In the genomic region with DNA sequence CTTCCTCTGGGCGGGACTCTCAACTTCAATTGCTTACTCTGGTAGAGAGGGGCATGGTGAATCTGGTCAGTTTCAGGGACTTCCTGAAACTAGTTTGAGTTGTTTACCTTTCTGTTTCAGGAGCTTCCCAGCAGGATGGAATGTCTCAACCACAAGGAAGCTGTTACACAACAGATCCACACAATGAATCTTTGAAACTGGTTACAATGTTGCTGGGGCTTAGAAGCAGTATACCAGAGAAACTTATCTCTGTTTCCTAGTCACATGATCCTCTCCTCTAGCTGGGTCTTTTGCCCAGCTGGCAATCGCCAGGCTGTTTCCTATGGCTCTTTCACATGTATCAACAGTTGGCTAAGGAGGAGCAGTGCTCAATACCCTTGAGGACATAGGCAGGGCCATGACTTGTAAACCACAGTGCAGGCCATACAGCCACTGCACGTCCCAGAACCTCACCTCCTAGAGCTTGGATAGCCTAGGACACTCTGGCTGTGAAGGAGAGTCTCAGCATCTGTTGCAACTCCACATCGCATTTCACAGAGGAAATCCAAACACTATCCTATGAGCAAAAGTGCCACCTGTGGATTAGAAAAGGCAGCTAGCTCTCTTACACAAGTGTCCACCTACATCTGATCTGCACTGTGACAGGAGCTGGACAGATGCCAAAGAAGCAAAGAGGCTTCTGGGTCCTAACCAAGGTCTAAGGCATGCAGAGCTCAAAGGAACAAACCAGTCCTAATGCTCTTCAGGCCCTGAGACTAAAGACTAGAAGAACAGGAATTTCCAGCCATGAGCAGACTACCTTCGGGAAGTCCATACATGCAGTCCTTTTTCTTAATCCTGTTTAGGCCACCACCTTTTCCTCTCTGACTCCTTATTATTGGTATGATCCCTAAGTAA, we compare ENCODE assay signal across 16 mouse cellular contexts. TPM values are rescaled to one million over a fixed set of nuclear protein-coding genes. Genes with fewer than 3 reads are reported as not detected.
A peak's percentile ranks its signal among the peaks of the same experiment; 100 is the strongest.
DNase-seq lines count a peak whose midpoint lies in the region; ATAC-seq and TF ChIP-seq lines count a peak whose summit lies in the region.
"Had no signal": no experiment of that assay in that cellular context is flagged by ENCODE, and none has a peak within 500 bp of the region (broad histone marks: within the 10 kb centered on the region; RNA-seq: fewer than 3 reads in every experiment).

No protein-coding gene starts in this region.

- no peak overlapping the region for H3K4me3 ChIP-seq in kidney, embryonic 15.5 days (replicated peaks)
- no peak overlapping the region for H3K4me3 ChIP-seq in kidney, embryonic 14.5 days (ENCODE audit: low read length)
- H3K4me3 ChIP-seq in embryonic facial prominence, embryonic 15.5 days (replicated peaks), result no peak overlapping the region
- H3K4me3 ChIP-seq in lung, embryonic 16.5 days (ENCODE audit: low read length), result no peak overlapping the region
- H3K4me3 ChIP-seq in forebrain, postnatal 0 days (ENCODE audit: low read depth, low read length), result no peak overlapping the region
- H3K4me3 ChIP-seq: forebrain, embryonic 10.5 days; liver, embryonic 12.5 days had no signal

- whole genome bisulfite sequencing in kidney, embryonic 15.5 days, result 89% methylated on average over 5 of the region's 5 CpGs
- 84% methylated on average over 5 of the region's 5 CpGs for WGBS in kidney, embryonic 14.5 days
- WGBS in embryonic facial prominence, embryonic 15.5 days, result 80% methylated on average over 5 of the region's 5 CpGs
- 75% methylated on average over 5 of the region's 5 CpGs for WGBS in lung, embryonic 16.5 days
- WGBS in forebrain, postnatal 0 days, result 93% methylated on average over 5 of the region's 5 CpGs

- no peaks in the 10 kb centered on the region for H3K9me3 ChIP-seq in kidney, embryonic 15.5 days (replicated peaks)
- H3K9me3 ChIP-seq in kidney, embryonic 14.5 days (ENCODE audit: control insufficient read depth, low read length), result no peaks in the 10 kb centered on the region
- H3K9me3 ChIP-seq in embryonic facial prominence, embryonic 15.5 days (replicated peaks), result no peaks in the 10 kb centered on the region
- no peaks in the 10 kb centered on the region for H3K9me3 ChIP-seq in lung, embryonic 16.5 days (ENCODE audit: control insufficient read depth, low read length)
- no peaks in the 10 kb centered on the region for H3K9me3 ChIP-seq in forebrain, postnatal 0 days (ENCODE audit: low read length)
- H3K9me3 ChIP-seq: forebrain, embryonic 10.5 days; liver, embryonic 12.5 days had no signal

- H3K4me2 ChIP-seq in kidney, embryonic 15.5 days, result no peak overlapping the region
- H3K4me2 ChIP-seq in kidney, embryonic 14.5 days (replicated peaks; ENCODE audit: low read depth, low read length), result no peak overlapping the region
- no peak overlapping the region for H3K4me2 ChIP-seq in embryonic facial prominence, embryonic 15.5 days (replicated peaks)
- H3K4me2 ChIP-seq in lung, embryonic 16.5 days (ENCODE audit: low read depth, low read length), result no peak overlapping the region
- H3K4me2 ChIP-seq in forebrain, postnatal 0 days (ENCODE audit: low read depth), result no peak overlapping the region
- H3K4me2 ChIP-seq: heart, embryonic 11.5 days; liver, embryonic 12.5 days; midbrain, embryonic 11.5 days had no signal

- H3K4me1 ChIP-seq in kidney, embryonic 15.5 days, result no peaks in the 10 kb centered on the region
- H3K4me1 ChIP-seq in kidney, embryonic 14.5 days (ENCODE audit: control insufficient read depth, insufficient read depth, low read length), result no peaks in the 10 kb centered on the region
- H3K4me1 ChIP-seq in embryonic facial prominence, embryonic 15.5 days, result peaks cover 3% of the 10 kb centered on the region; the same call in 1 of the 2 replicates
- H3K4me1 ChIP-seq in lung, embryonic 16.5 days (replicated peaks; ENCODE audit: control insufficient read depth, insufficient read depth, low read length), result no peaks in the 10 kb centered on the region
- no peaks in the 10 kb centered on the region for H3K4me1 ChIP-seq in forebrain, postnatal 0 days (ENCODE audit: insufficient read depth)
- H3K4me1 ChIP-seq: liver, embryonic 12.5 days had no signal

- DNase-seq in 3T3-L1 (ENCODE audit: low read depth, low spot score), result peak; percentile 43
- DNase-seq in forebrain, postnatal 0 days, result no peak
- DNase-seq: adrenal gland, adult 8-10 months; spleen, adult 18-20 months; thymus, adult 2 months had no signal

- 0 out of 2 replicates have a peak, but pooled peaks have one; percentile 29 for ATAC-seq in kidney, embryonic 15.5 days (replicated peaks; ENCODE audit: low FRiP score)
- no peak for ATAC-seq in kidney, embryonic 14.5 days (ENCODE audit: low FRiP score, low TSS enrichment)
- ATAC-seq in embryonic facial prominence, embryonic 15.5 days (ENCODE audit: insufficient number of reproducible peaks, low FRiP score, low TSS enrichment, low read depth), result no peak; the same call in 1 of the 2 replicates
- peak; percentile 88 for ATAC-seq in lung, embryonic 16.5 days (ENCODE audit: low read depth)
- no peak for ATAC-seq in forebrain, postnatal 0 days
- ATAC-seq in megakaryocyte-erythroid progenitor cell, adult 5-6 weeks (replicated peaks; ENCODE audit: low FRiP score, low TSS enrichment, poor library complexity, severe bottlenecking), result no peak
- ATAC-seq: inflammation-experienced regulatory T-cells, adult 6 months; liver, embryonic 12.5 days had no signal

- no peak overlapping the region for H3K27ac ChIP-seq in kidney, embryonic 15.5 days
- no peak overlapping the region for H3K27ac ChIP-seq in kidney, embryonic 14.5 days (ENCODE audit: low read depth, low read length)
- peak overlapping the region; percentile 67 for H3K27ac ChIP-seq in embryonic facial prominence, embryonic 15.5 days (replicated peaks)
- H3K27ac ChIP-seq in lung, embryonic 16.5 days (ENCODE audit: low read length), result peak overlapping the region; percentile 26
- no peak overlapping the region for H3K27ac ChIP-seq in forebrain, postnatal 0 days (ENCODE audit: low read depth, low read length)
- H3K27ac ChIP-seq: forebrain, embryonic 10.5 days; liver, embryonic 12.5 days had no signal

- TF ChIP-seq CTCF in forebrain, postnatal 0 days (IDR thresholded peaks at IDR 0.05; ENCODE audit: low read depth), result no peak

- H3K36me3 ChIP-seq in kidney, embryonic 15.5 days, result no peaks in the 10 kb centered on the region
- H3K36me3 ChIP-seq in kidney, embryonic 14.5 days (ENCODE audit: control insufficient read depth, insufficient read depth, low read length), result no peaks in the 10 kb centered on the region
- no peaks in the 10 kb centered on the region for H3K36me3 ChIP-seq in embryonic facial prominence, embryonic 15.5 days
- H3K36me3 ChIP-seq in lung, embryonic 16.5 days (ENCODE audit: control insufficient read depth, insufficient read depth, low read length), result no peaks in the 10 kb centered on the region
- no peaks in the 10 kb centered on the region for H3K36me3 ChIP-seq in forebrain, postnatal 0 days (ENCODE audit: insufficient read depth)
- H3K36me3 ChIP-seq: forebrain, embryonic 10.5 days; liver, embryonic 12.5 days had no signal

- H3K9ac ChIP-seq in kidney, embryonic 15.5 days, result no peak overlapping the region
- no peak overlapping the region for H3K9ac ChIP-seq in kidney, embryonic 14.5 days (ENCODE audit: low read depth, low read length)
- no peak overlapping the region for H3K9ac ChIP-seq in embryonic facial prominence, embryonic 15.5 days
- no peak overlapping the region for H3K9ac ChIP-seq in lung, embryonic 16.5 days (ENCODE audit: low read length)
- H3K9ac ChIP-seq in forebrain, postnatal 0 days, result no peak overlapping the region
- H3K9ac ChIP-seq: liver, embryonic 12.5 days had no signal

- H3K27me3 ChIP-seq in kidney, embryonic 15.5 days, result no peaks in the 10 kb centered on the region
- H3K27me3 ChIP-seq in kidney, embryonic 14.5 days (ENCODE audit: control insufficient read depth, insufficient read depth, low read length), result no peaks in the 10 kb centered on the region
- no peaks in the 10 kb centered on the region for H3K27me3 ChIP-seq in embryonic facial prominence, embryonic 15.5 days
- H3K27me3 ChIP-seq in lung, embryonic 16.5 days (ENCODE audit: control insufficient read depth, insufficient read depth, low read depth, low read length), result no peaks in the 10 kb centered on the region
- no peaks in the 10 kb centered on the region for H3K27me3 ChIP-seq in forebrain, postnatal 0 days (ENCODE audit: insufficient read depth, low read length)
- H3K27me3 ChIP-seq: CH12.LX; liver, embryonic 12.5 days had no signal

RNA-seq across cellular contexts. Expression of a gene that starts 14.8 kb away (rescaled TPM):
- polyA plus RNA-seq in kidney, embryonic 15.5 days (2015; fragmentation: Nextera tagmentation; extraction: Ambion mirVana), result 15.7 and 16.7 TPM in 2 replicates
- polyA plus RNA-seq in kidney, embryonic 14.5 days (2014; fragmentation: Nextera tagmentation; extraction: Ambion mirVana), result 11.4 and 17.0 TPM in 2 replicates
- 12.2 and 14.5 TPM in 2 replicates for polyA plus RNA-seq in embryonic facial prominence, embryonic 15.5 days (2015; fragmentation: Nextera tagmentation; extraction: Ambion mirVana)
- 6.4 and 6.6 TPM in 2 replicates for polyA plus RNA-seq in lung, embryonic 16.5 days (2015; fragmentation: Nextera tagmentation; extraction: Ambion mirVana)
- 9.5 and 12.8 TPM in 2 replicates for total RNA-seq in forebrain, postnatal 0 days (2014; rRNA removed)
- polyA plus RNA-seq in forebrain, postnatal 0 days (2015; fragmentation: Nextera tagmentation; extraction: Ambion mirVana), result 4.8 and 5.6 TPM in 2 replicates
- total RNA-seq in megakaryocyte-erythroid progenitor cell, adult 5-6 weeks (2014; fragmentation: Nextera tagmentation), result 10.9 and 11.1 TPM in 2 replicates
- total RNA-seq in megakaryocyte-erythroid progenitor cell, adult 5-6 weeks (2017), result 11.5 and 16.4 TPM in 2 replicates

Comparison
In these comparisons a context has a peak if more than half of its experiments do, and no peak if none do; other contexts are left out.
1. ATAC-seq: peak in kidney, embryonic 15.5 days (single experiment) and lung, embryonic 16.5 days (single experiment); none in kidney, embryonic 14.5 days (single experiment), embryonic facial prominence, embryonic 15.5 days (single experiment), forebrain, postnatal 0 days (single experiment) and megakaryocyte-erythroid progenitor cell, adult 5-6 weeks (single experiment).
2. H3K27ac ChIP-seq: peak in embryonic facial prominence, embryonic 15.5 days (single experiment) and lung, embryonic 16.5 days (single experiment); none in kidney, embryonic 15.5 days (single experiment), kidney, embryonic 14.5 days (single experiment) and forebrain, postnatal 0 days (single experiment).